Mouse (Mus musculus): Measurements from ENCODE around the gene Nudt16l1. TPM values are rescaled to one million over a fixed set of nuclear protein-coding genes. Genes with fewer than 3 reads are reported as not detected.
A peak's percentile ranks its signal among the peaks of the same experiment; 100 is the strongest.

Gene Nudt16l1
- polyA plus RNA-seq, 1 experiment from 2014 or later, result 49.0 TPM

- Histone ChIP-seq H3K27me3 (no peaks in the 10 kb centered on the region), H3K36me3 (replicated peaks) (peaks cover 67% of the 10 kb centered on the region), H3K9me3 (replicated peaks) (no peaks in the 10 kb centered on the region), H3K4me3 (replicated peaks) (no peak overlapping the region), H3K9ac (no peak overlapping the region), H3K4me1 (replicated peaks) (peaks cover 28% of the 10 kb centered on the region), H3K27ac (replicated peaks) (no peak overlapping the region), H3K4me2 (no peak overlapping the region)
- ATAC-seq (ENCODE audit: insufficient read depth), result no peak
- 72% methylated on average over 8 of the region's 8 CpGs for WGBS (ENCODE audit: insufficient replicate concordance)
These were observed 990 bp upstream of the Nudt16l1 start for GRCm38 (mm10) chr16:4937351-4938190.

- Histone ChIP-seq H3K4me1 (replicated peaks) (peaks cover 24% of the 10 kb centered on the region), H3K4me3 (replicated peaks) (peak overlapping the region; percentile 83), H3K36me3 (replicated peaks) (peaks cover 69% of the 10 kb centered on the region), H3K9ac (peak overlapping the region; percentile 74), H3K27me3 (no peaks in the 10 kb centered on the region), H3K9me3 (replicated peaks) (no peaks in the 10 kb centered on the region), H3K4me2 (peak overlapping the region; percentile 97), H3K27ac (replicated peaks) (peak overlapping the region; percentile 76)
- ATAC-seq (ENCODE audit: insufficient read depth), result peak; percentile 84
- under 1% methylated on average over 28 of the region's 28 CpGs for WGBS (ENCODE audit: insufficient replicate concordance)
These were observed 428 bp downstream of the Nudt16l1 start for GRCm38 (mm10) chr16:4938989-4939388.

- H3K9me3 ChIP-seq (replicated peaks), result no peaks in the 10 kb centered on the region
- 3% methylated on average over 16 of the region's 16 CpGs for WGBS (ENCODE audit: insufficient replicate concordance)
These were observed 851 bp downstream of the Nudt16l1 start for GRCm38 (mm10) chr16:4939412-4939811.

GRCm38 (mm10) chr16:4940311-4940850, 1.8 kb downstream of the Nudt16l1 start:
- Histone ChIP-seq H3K36me3 (replicated peaks) (peaks cover 59% of the 10 kb centered on the region), H3K4me1 (replicated peaks) (peaks cover 24% of the 10 kb centered on the region), H3K4me2 (no peak overlapping the region), H3K27me3 (no peaks in the 10 kb centered on the region), H3K4me3 (replicated peaks) (no peak overlapping the region), H3K27ac (replicated peaks) (no peak overlapping the region), H3K9me3 (replicated peaks) (no peaks in the 10 kb centered on the region), H3K9ac (no peak overlapping the region)
- 86% methylated on average over 10 of the region's 10 CpGs for WGBS (ENCODE audit: insufficient replicate concordance)
- no peak for ATAC-seq (ENCODE audit: insufficient read depth)

More at GRCm38 (mm10) chr16:4939412-4939811, 851 bp downstream of the Nudt16l1 start:
- H3K9ac ChIP-seq, result peak overlapping the region; percentile 74
- H3K36me3 ChIP-seq (replicated peaks), result peaks cover 65% of the 10 kb centered on the region
- no peaks in the 10 kb centered on the region for H3K27me3 ChIP-seq
- peak overlapping the region; percentile 83 for H3K4me3 ChIP-seq (replicated peaks)
- peak; percentile 34 for ATAC-seq (ENCODE audit: insufficient read depth)
- peaks cover 24% of the 10 kb centered on the region for H3K4me1 ChIP-seq (replicated peaks)
- peak overlapping the region; percentile 97 for H3K4me2 ChIP-seq
- H3K27ac ChIP-seq (replicated peaks), result peak overlapping the region; percentile 76

- Histone ChIP-seq H3K36me3 (replicated peaks) (peaks cover 54% of the 10 kb centered on the region), H3K9ac (no peak overlapping the region), H3K27me3 (no peaks in the 10 kb centered on the region), H3K9me3 (replicated peaks) (no peaks in the 10 kb centered on the region), H3K4me2 (no peak overlapping the region), H3K27ac (replicated peaks) (no peak overlapping the region), H3K4me1 (replicated peaks) (peaks cover 26% of the 10 kb centered on the region), H3K4me3 (replicated peaks) (no peak overlapping the region)
- ATAC-seq (ENCODE audit: insufficient read depth), result no peak
These were observed 2.5 kb downstream of the Nudt16l1 start for GRCm38 (mm10) chr16:4941016-4941415.

- no peak overlapping the region for H3K27ac ChIP-seq (replicated peaks)
- no peaks in the 10 kb centered on the region for H3K27me3 ChIP-seq
- peaks cover 48% of the 10 kb centered on the region for H3K36me3 ChIP-seq (replicated peaks)
- no peak overlapping the region for H3K4me2 ChIP-seq
- ATAC-seq (ENCODE audit: insufficient read depth), result no peak
- peaks cover 30% of the 10 kb centered on the region for H3K4me1 ChIP-seq (replicated peaks)
- no peaks in the 10 kb centered on the region for H3K9me3 ChIP-seq (replicated peaks)
- no peak overlapping the region for H3K9ac ChIP-seq
- WGBS (ENCODE audit: insufficient replicate concordance), result 78% methylated on average over 8 of the region's 8 CpGs
- H3K4me3 ChIP-seq (replicated peaks), result no peak overlapping the region
These were observed 4.3 kb downstream of the Nudt16l1 start for GRCm38 (mm10) chr16:4942868-4943267.

GRCm38 (mm10) chr16:4943431-4943830, 4.9 kb downstream of the Nudt16l1 start:
- Histone ChIP-seq H3K36me3 (replicated peaks) (peaks cover 51% of the 10 kb centered on the region), H3K27me3 (no peaks in the 10 kb centered on the region), H3K4me3 (replicated peaks) (no peak overlapping the region), H3K9me3 (replicated peaks) (no peaks in the 10 kb centered on the region), H3K4me2 (no peak overlapping the region), H3K27ac (replicated peaks) (no peak overlapping the region), H3K4me1 (replicated peaks) (peaks cover 27% of the 10 kb centered on the region), H3K9ac (no peak overlapping the region)
- WGBS (ENCODE audit: insufficient replicate concordance), result 78% methylated on average over 3 of the region's 3 CpGs
- ATAC-seq (ENCODE audit: insufficient read depth), result no peak

- peaks cover 59% of the 10 kb centered on the region for H3K36me3 ChIP-seq (replicated peaks)
- no peak for ATAC-seq (ENCODE audit: insufficient read depth)
- WGBS (ENCODE audit: insufficient replicate concordance), result 63% methylated on average over 4 of the region's 4 CpGs
These were observed 6.9 kb downstream of the Nudt16l1 start for GRCm38 (mm10) chr16:4945415-4945814.

GRCm38 (mm10) chr16:4946155-4946554, 7.6 kb downstream of the Nudt16l1 start:
- WGBS (ENCODE audit: insufficient replicate concordance), result 68% methylated on average over 3 of the region's 3 CpGs
- Histone ChIP-seq H3K27ac (replicated peaks) (no peak overlapping the region), H3K36me3 (replicated peaks) (peaks cover 59% of the 10 kb centered on the region), H3K4me1 (replicated peaks) (peaks cover 6% of the 10 kb centered on the region; the same call in 1 of the 2 replicates), H3K27me3 (no peaks in the 10 kb centered on the region), H3K9me3 (replicated peaks) (no peaks in the 10 kb centered on the region), H3K4me2 (peak overlapping the region; percentile 47), H3K4me3 (replicated peaks) (no peak overlapping the region), H3K9ac (no peak overlapping the region)
- ATAC-seq (ENCODE audit: insufficient read depth), result no peak

More at GRCm38 (mm10) chr16:4945415-4945814, 6.9 kb downstream of the Nudt16l1 start:
- Histone ChIP-seq H3K9ac (no peak overlapping the region), H3K9me3 (replicated peaks) (no peaks in the 10 kb centered on the region), H3K4me3 (replicated peaks) (no peak overlapping the region), H3K27me3 (no peaks in the 10 kb centered on the region), H3K27ac (replicated peaks) (0 out of 2 replicates have a peak overlapping the region, but pooled peaks have one; percentile 16), H3K4me1 (replicated peaks) (peaks cover 9% of the 10 kb centered on the region; the same call in 1 of the 2 replicates), H3K4me2 (no peak overlapping the region)

GRCm38 (mm10) chr16:4947378-4947777, 8.8 kb downstream of the Nudt16l1 start:
- Histone ChIP-seq H3K4me2 (peak overlapping the region; percentile 47; the same call in 1 of the 2 replicates), H3K27me3 (no peaks in the 10 kb centered on the region), H3K4me1 (replicated peaks) (peaks cover 6% of the 10 kb centered on the region; the same call in 1 of the 2 replicates), H3K9me3 (replicated peaks) (no peaks in the 10 kb centered on the region), H3K36me3 (replicated peaks) (peaks cover 54% of the 10 kb centered on the region), H3K4me3 (replicated peaks) (peak overlapping the region; percentile 23), H3K9ac (no peak overlapping the region), H3K27ac (replicated peaks) (peak overlapping the region; percentile 56)
- peak; percentile 38; the same call in 1 of the 2 replicates for ATAC-seq (ENCODE audit: insufficient read depth)
- WGBS (ENCODE audit: insufficient replicate concordance), result 73% methylated on average over 4 of the region's 4 CpGs

- peaks cover 49% of the 10 kb centered on the region for H3K36me3 ChIP-seq (replicated peaks)
- no peak overlapping the region for H3K4me2 ChIP-seq
- no peaks in the 10 kb centered on the region for H3K9me3 ChIP-seq (replicated peaks)
- WGBS (ENCODE audit: insufficient replicate concordance), result 84% methylated on average over 3 of the region's 3 CpGs
- no peaks in the 10 kb centered on the region for H3K27me3 ChIP-seq
- H3K4me3 ChIP-seq (replicated peaks), result no peak overlapping the region
- no peaks in the 10 kb centered on the region for H3K4me1 ChIP-seq (replicated peaks)
- no peak overlapping the region for H3K27ac ChIP-seq (replicated peaks)
- H3K9ac ChIP-seq, result no peak overlapping the region
- ATAC-seq (ENCODE audit: insufficient read depth), result no peak
These were observed 18.0 kb downstream of the Nudt16l1 start for GRCm38 (mm10) chr16:4956609-4957008.

Measured in liver, embryonic 15.5 days (tissue).